Mouse (Mus musculus) ovary, postnatal 14 days (tissue): ENCODE data around the gene Gm26897.

Experiments used
- DNase-seq: peaks from one replicate; pipeline ENCODE4 v3.0.0; 2022; ENCODE audit warnings: low spot score

Gene Gm26897

DNA sequence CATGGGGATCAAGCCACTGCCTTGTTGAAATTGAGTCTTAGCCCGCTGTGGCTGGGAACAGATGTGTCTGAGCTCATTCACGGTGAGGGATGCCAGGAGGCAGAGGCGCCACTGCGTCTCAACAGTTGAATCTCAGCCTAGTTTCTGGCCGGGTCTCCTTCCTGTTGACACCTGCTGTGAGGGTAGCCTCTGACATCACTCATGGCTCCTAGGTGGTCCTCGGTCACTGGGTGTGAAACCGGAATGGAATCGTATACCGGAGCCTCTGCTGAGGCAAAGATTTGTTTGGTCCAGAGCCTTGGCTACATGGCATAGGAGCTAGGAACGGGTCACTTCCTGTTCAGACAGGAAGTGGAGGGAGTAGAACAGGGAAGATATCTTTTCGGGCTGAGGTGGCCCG is at the start of gene Gm26897:
Gene Gm26897, plus strand, starts transcription at position 74 of the 400 bp plus-strand sequence.
- DNase-seq, result no peak

GRCm38 (mm10) chr5:111687370-111687769 is 46.4 kb upstream of the Gm26897 start:
- DNase-seq, result no peak

GRCm38 (mm10) chr5:111688584-111688983 is 45.1 kb upstream of the Gm26897 start:
- DNase-seq, result no peak

DNA sequence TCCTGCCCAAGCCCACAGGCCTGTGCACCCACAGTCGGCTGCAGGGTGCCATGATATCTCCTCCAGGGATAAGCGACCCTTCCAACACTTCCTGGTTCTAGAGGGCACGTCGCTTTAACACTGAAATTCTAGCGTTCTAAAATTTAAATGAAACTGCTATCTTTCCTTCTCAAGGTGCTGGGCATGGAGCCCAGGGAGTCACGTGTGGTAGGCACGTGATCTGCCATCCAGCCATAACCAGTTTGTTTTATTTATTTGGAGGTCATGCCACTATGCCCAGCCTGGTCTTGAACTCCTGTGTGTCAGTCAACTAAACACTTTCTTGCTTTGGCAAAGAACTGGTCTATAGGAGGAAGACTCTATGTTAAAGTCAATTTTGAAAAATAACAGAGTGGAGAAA is 35.7 kb upstream of the Gm26897 start:
- no peak for DNase-seq

DNA sequence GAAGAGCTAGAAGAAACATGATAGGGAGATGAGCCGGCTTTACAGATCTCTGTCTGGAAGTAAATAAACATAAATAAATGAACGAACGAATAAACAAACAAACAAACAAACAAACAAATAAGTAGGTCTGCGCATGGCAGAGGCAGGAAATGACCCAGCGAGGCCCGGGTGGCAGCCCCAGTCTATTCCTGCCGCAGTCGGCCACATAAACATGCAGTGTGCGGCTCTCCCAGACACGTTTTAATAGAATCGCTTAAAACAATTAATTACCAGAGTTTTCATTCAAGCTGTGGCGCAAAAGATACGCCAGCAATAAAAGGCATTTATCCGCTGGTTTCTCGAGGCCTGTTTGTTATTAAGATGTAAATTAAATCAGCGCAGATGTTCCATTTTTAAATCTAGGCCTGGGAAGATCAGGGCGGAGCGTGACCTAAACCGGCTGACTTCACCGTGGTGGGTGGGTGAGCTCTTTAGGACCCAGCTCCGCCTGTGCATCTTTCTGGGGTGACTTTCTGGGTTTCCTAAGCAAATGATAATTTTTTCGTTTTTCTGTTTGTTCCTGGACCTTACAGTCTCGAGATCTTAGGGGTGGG is 33.9 kb upstream of the Gm26897 start:
- no peak for DNase-seq

DNA sequence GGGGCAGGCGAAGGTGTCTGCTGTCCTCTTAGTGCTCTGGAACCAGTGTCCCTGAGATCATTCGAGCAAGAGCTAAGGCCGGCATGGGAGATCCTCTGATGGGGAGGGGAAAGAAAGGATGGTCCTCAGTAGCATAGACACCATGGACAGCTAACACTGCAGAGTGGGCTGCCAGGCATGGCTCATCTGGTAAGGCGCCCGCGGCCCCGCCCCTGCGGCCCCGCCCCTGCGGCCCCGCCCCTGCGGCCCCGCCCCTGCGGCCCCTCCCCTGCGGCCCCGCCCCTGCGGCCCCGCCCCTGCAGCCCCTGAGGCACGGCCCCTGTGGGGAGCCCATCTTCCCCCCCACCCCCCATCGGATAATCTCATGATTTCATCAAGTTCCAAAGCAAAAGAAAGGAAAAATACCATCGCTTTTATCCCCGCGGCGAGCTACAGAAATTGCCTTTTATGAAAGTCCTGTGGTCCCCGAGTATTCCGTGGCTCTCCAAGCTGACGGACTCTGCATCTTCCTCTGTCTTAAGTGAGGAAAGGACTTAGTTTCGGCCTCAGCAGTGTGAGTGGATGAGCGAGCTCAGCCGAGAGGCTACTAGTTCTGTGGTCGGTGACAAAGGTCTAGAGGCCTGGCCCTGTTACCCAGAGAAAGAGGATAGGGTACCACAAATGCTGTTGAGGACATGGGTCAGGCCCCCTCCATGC is 31.9 kb upstream of the Gm26897 start:
- no peak for DNase-seq

- DNase-seq, result no peak
Measured at GRCm38 (mm10) chr5:111703586-111703985, 30.1 kb upstream of the Gm26897 start.

DNA sequence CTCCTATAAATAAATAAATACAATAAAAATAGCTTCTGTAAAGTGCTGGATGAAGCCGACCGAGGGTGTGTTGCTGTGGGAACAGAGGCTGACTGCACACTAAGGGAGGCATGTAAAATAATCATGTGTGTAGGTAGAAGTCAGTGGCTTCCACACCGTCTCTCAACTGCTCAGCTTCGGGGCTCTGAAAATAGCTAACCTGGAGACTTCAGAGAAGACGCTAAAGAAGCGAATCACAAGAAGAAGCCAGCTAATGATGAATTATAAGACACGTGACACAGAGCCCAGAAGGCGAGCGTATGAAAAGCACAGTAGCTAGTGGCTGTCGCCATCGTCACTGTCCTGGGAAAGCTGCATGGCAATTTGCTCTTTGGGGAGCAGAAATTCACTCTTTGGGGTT is 29.4 kb upstream of the Gm26897 start:
- DNase-seq, result no peak

DNA sequence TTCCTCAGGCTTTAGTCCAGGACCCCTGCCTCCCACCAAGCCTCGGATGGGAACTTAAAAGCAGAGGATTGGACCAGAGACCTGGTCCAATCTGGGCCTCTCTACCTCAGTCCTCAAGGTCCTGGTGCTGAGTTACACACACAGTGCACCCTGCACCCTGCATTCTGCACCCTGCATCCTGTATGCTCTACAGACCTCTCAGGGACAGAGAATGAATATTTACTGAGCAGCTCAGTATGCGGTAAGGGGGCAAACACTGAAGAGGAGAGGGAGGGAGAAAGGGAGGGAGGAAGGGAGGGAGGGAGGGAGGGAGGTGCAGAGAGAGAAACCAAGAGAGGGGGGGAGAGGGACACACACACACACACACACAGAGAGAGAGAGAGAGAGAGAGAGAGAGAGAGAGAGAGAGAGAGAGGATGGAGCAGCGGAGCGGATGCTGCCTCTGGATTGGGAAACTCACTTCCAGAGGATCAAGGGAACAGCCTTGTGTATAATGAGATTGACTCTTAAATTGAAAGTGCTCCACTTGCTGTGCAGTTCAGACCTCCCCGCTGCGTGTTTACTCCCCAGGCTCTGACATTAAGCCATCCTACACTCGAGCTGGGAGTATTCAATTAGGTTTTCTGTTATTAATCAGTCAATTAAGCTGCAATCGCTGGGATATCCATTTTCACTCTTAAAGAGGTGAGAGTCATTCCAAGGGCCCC is 24.4 kb upstream of the Gm26897 start:
- no peak for DNase-seq

- DNase-seq, result no peak
Measured at GRCm38 (mm10) chr5:111719018-111719417, 14.7 kb upstream of the Gm26897 start.

DNA sequence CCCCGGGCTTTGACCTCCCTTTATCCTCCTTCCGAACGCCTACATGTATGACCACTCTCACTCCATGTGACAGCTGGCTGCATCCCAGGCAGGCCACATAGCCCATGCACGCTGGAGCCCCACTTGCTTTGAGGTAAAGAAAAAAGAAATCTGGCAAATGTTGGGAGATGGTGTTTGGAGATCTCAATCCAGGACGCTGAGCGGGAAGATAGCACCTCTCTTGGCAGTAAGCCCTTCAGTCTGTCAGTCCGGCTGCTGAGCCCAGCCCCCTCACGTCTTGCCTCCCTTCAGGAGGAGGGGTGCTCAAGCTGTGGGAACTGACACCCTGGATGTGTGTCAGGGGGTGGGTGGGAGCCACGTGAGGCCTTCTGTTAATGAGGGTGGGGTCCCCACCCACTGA is 13.0 kb upstream of the Gm26897 start:
- DNase-seq, result no peak

DNA sequence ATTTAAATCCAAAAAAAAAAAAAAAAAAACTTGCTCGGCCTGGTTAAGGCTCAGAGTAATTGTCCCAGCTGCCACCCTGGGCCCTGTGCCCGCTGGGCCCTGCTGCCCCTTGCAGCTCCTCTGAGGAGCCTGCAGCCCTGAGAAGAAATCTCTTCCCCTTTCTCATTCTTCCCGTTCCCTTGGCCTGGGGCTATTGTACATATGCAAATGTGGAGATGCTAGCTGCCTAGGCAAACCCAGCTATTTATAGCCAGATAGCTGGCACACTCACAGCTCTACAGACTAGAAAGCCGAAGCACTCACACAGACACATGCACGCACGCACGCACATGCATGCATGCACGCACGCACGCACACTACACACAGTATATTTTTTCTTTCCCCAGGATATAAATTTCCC is 9.0 kb upstream of the Gm26897 start:
- DNase-seq, result no peak

- DNase-seq, result no peak
Measured at GRCm38 (mm10) chr5:111725195-111725920, 8.4 kb upstream of the Gm26897 start.

DNA sequence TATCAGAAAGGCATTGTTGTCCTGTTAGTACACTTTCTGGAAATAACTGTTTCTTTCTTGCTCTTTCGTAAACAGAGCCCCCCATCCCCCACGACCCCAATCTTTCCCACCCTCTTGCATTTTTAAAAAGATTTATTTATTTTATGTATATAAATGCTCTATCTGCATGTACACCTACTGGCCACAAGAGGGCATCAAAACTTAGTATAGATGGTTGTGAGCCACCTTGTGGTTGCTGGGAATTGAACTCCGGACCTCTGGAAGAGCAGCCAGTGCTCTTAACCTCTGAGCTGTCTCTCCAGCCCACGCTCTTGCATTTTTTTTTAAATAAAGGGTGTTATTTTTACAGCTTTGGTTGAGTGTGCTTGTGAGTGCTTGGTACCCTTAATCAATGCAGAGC is 5.3 kb upstream of the Gm26897 start:
- no peak for DNase-seq

GRCm38 (mm10) chr5:111730560-111731167 is 3.1 kb upstream of the Gm26897 start:
- no peak for DNase-seq

GRCm38 (mm10) chr5:111732194-111732593 is 1.5 kb upstream of the Gm26897 start:
- no peak for DNase-seq

GRCm38 (mm10) chr5:111739480-111739879 is 5.8 kb downstream of the Gm26897 start:
- DNase-seq, result no peak

GRCm38 (mm10) chr5:111740384-111741275 is 6.9 kb downstream of the Gm26897 start:
- no peak for DNase-seq

DNA sequence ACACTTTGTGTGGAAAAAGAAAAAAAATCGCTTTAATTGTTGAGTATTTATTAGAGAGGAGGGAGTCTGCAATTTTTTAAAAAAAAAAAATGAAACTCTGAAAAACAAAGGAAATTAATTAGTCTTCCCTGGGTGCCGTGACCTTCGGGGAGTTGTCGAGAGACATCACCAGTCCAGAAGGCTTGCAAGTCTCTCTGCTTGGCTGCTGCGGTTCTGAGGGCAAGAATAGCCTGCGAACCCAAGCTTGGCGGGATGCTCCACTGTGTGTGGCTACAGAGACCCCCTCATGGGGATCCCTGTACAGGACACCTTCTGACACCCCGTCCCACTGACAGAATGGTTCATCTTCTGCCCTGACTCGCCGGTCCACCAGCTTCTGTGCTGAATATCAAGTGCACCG is 7.6 kb downstream of the Gm26897 start:
- no peak for DNase-seq

GRCm38 (mm10) chr5:111742290-111742898 is 8.7 kb downstream of the Gm26897 start:
- DNase-seq, result no peak

DNA sequence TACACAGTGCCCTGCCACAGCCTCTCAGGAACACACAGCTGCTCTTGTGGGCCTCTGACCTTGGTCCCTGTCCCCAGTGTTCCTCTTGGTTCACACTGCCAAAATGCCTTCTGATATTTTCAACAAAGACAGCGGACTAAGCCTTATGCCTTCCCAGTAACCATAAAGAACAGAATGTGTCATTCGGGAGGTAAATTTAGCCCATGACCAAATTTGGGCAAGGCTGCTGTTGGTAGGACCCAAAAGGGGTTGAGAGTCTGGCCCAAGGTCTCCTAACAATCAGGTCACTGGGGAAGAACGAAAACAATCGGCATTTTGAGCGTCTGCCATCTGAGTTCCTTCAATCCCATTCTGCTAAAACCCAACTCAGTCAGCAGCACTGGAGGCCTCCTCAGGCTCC is 15.9 kb downstream of the Gm26897 start:
- no peak for DNase-seq
